In genomic region chr4:86555035-86555707, GRCm38 (mm10) we compare ENCODE assay signal across 9 mouse cellular contexts. TPM values are rescaled to one million over a fixed set of nuclear protein-coding genes. Genes with fewer than 3 reads are reported as not detected.
DNase-seq lines count a peak whose midpoint lies in the region; ATAC-seq and TF ChIP-seq lines count a peak whose summit lies in the region.
"Had no signal": no experiment of that assay in that cellular context is flagged by ENCODE, and none has a peak within 500 bp of the region (broad histone marks: within the 10 kb centered on the region; RNA-seq: fewer than 3 reads in every experiment).

No protein-coding gene starts in this region.

- H3K4me2 ChIP-seq in heart, embryonic 12.5 days: no peak overlapping the region
- no peak overlapping the region for H3K4me2 ChIP-seq in hindbrain, embryonic 14.5 days (replicated peaks)
- H3K4me2 ChIP-seq in midbrain, postnatal 0 days (ENCODE audit: low read depth, low read length, poor library complexity, severe bottlenecking): no peak overlapping the region
- H3K4me2 ChIP-seq: liver, embryonic 15.5 days had no signal

- no peak overlapping the region for H3K27ac ChIP-seq in heart, embryonic 12.5 days (ENCODE audit: poor library complexity, severe bottlenecking)
- no peak overlapping the region for H3K27ac ChIP-seq in hindbrain, embryonic 14.5 days
- H3K27ac ChIP-seq in midbrain, postnatal 0 days (ENCODE audit: low read depth, low read length): no peak overlapping the region
- H3K27ac ChIP-seq: liver, embryonic 15.5 days had no signal

- H3K27me3 ChIP-seq in heart, embryonic 12.5 days (replicated peaks): no peaks in the 10 kb centered on the region
- H3K27me3 ChIP-seq in hindbrain, embryonic 14.5 days (ENCODE audit: control insufficient read depth, insufficient read depth, low read length): no peaks in the 10 kb centered on the region
- no peaks in the 10 kb centered on the region for H3K27me3 ChIP-seq in midbrain, postnatal 0 days (ENCODE audit: insufficient read depth, low read length)
- H3K27me3 ChIP-seq: liver, embryonic 15.5 days had no signal

- 21% methylated on average over 6 of the region's 6 CpGs for WGBS in heart, embryonic 12.5 days
- WGBS in hindbrain, embryonic 14.5 days: 28% methylated on average over 6 of the region's 6 CpGs
- 25% methylated on average over 6 of the region's 6 CpGs for WGBS in midbrain, postnatal 0 days

- H3K4me1 ChIP-seq in heart, embryonic 12.5 days (replicated peaks): no peaks in the 10 kb centered on the region
- no peaks in the 10 kb centered on the region for H3K4me1 ChIP-seq in hindbrain, embryonic 14.5 days (replicated peaks; ENCODE audit: control insufficient read depth, insufficient read depth, low read length)
- H3K4me1 ChIP-seq in midbrain, postnatal 0 days (ENCODE audit: insufficient read depth, low read length): no peaks in the 10 kb centered on the region
- H3K4me1 ChIP-seq: liver, embryonic 15.5 days had no signal

- intact Hi-C loops in gastrocnemius, postnatal 14 days (cut with DNase I; ENCODE audit: low total_unique reads): loop anchor here (10.0 kb wide), 1 partner anchor 730 kb away; no protein-coding TSS in a partner anchor

- H3K36me3 ChIP-seq in heart, embryonic 12.5 days: no peaks in the 10 kb centered on the region
- no peaks in the 10 kb centered on the region for H3K36me3 ChIP-seq in hindbrain, embryonic 14.5 days (replicated peaks; ENCODE audit: control insufficient read depth, insufficient read depth)
- H3K36me3 ChIP-seq in midbrain, postnatal 0 days (ENCODE audit: insufficient read depth, low read length): no peaks in the 10 kb centered on the region
- H3K36me3 ChIP-seq: liver, embryonic 15.5 days had no signal

- DNase-seq in heart, adult 11 months: peak; percentile 81
- peak; percentile 70 for DNase-seq in 416B (ENCODE audit: low read depth)
- peak; percentile 54 for DNase-seq in R1 (ENCODE audit: low read depth, low spot score)
- peak; percentile 85 for DNase-seq in hindbrain, embryonic 14.5 days (ENCODE audit: low spot score)
- DNase-seq in midbrain, postnatal 0 days (ENCODE audit: low spot score): peak; percentile 89
- no peak for DNase-seq in gastrocnemius, postnatal 14 days
- DNase-seq in layer of hippocampus, postnatal 10 days (ENCODE audit: low spot score in 2 of 2): no peak

- no peak for ATAC-seq in heart, embryonic 12.5 days (ENCODE audit: insufficient number of reproducible peaks, low FRiP score)
- ATAC-seq in hindbrain, embryonic 14.5 days (ENCODE audit: low FRiP score): peak; percentile 46; the same call in 1 of the 2 replicates
- ATAC-seq in midbrain, postnatal 0 days (ENCODE audit: low FRiP score): peak; percentile 45; the same call in 1 of the 2 replicates

- TF ChIP-seq CTCF in midbrain, postnatal 0 days (IDR thresholded peaks at IDR 0.05): peak; percentile 82

- H3K9me3 ChIP-seq in heart, embryonic 12.5 days (replicated peaks): no peaks in the 10 kb centered on the region
- no peaks in the 10 kb centered on the region for H3K9me3 ChIP-seq in hindbrain, embryonic 14.5 days (ENCODE audit: control insufficient read depth, low read length)
- no peaks in the 10 kb centered on the region for H3K9me3 ChIP-seq in midbrain, postnatal 0 days (ENCODE audit: low read length)
- H3K9me3 ChIP-seq: liver, embryonic 15.5 days had no signal

- no peak overlapping the region for H3K9ac ChIP-seq in heart, embryonic 12.5 days
- H3K9ac ChIP-seq in hindbrain, embryonic 14.5 days: no peak overlapping the region
- H3K9ac ChIP-seq in midbrain, postnatal 0 days (replicated peaks; ENCODE audit: low read length, poor library complexity, severe bottlenecking): no peak overlapping the region
- H3K9ac ChIP-seq: liver, embryonic 15.5 days had no signal

- no peak overlapping the region for H3K4me3 ChIP-seq in heart, embryonic 12.5 days
- H3K4me3 ChIP-seq in hindbrain, embryonic 14.5 days (replicated peaks; ENCODE audit: low read length): no peak overlapping the region
- H3K4me3 ChIP-seq in midbrain, postnatal 0 days (ENCODE audit: low read depth, low read length): no peak overlapping the region
- H3K4me3 ChIP-seq: liver, embryonic 15.5 days had no signal

RNA-seq across cellular contexts. Expression of gene Saxo1, which starts 3.0 kb away (rescaled TPM):
- not detected in 2 replicates for polyA plus RNA-seq in heart, embryonic 12.5 days (2016; fragmentation: Nextera tagmentation; extraction: Ambion mirVana)
- polyA plus RNA-seq in hindbrain, embryonic 14.5 days (2014; fragmentation: Nextera tagmentation; extraction: Ambion mirVana): not detected in 2 replicates
- not detected in 2 replicates for total RNA-seq in midbrain, postnatal 0 days (2014; rRNA removed)
- polyA plus RNA-seq in midbrain, postnatal 0 days (2015; fragmentation: Nextera tagmentation; extraction: Ambion mirVana): not detected in 2 replicates
- under 1 TPM in 1 of 2 experiments, not detected in 1; 0.29 TPM for total RNA-seq in gastrocnemius, postnatal 14 days (2021)
- total RNA-seq in layer of hippocampus, postnatal 10 days (2021): not detected
- polyA plus RNA-seq: liver, embryonic 15.5 days had no signal

RNA-seq across cellular contexts. Expression of gene Rraga, which starts 20.3 kb away (rescaled TPM):
- 49.1 and 56.6 TPM in 2 replicates for polyA plus RNA-seq in heart, embryonic 12.5 days (2016; fragmentation: Nextera tagmentation; extraction: Ambion mirVana)
- 145 TPM in 2 replicates for polyA plus RNA-seq in hindbrain, embryonic 14.5 days (2014; fragmentation: Nextera tagmentation; extraction: Ambion mirVana)
- 34.7 and 48.1 TPM in 2 replicates for total RNA-seq in midbrain, postnatal 0 days (2014; rRNA removed)
- 157 and 161 TPM in 2 replicates for polyA plus RNA-seq in midbrain, postnatal 0 days (2015; fragmentation: Nextera tagmentation; extraction: Ambion mirVana)
- 10 to 100 TPM; 51.6 to 58.1 TPM for total RNA-seq in gastrocnemius, postnatal 14 days (2021)
- 100 to 1,000 TPM; 133 to 156 TPM for total RNA-seq in layer of hippocampus, postnatal 10 days (2021)

RNA-seq across cellular contexts. Expression of gene Haus6, which starts 56.7 kb away (rescaled TPM):
- 13.0 and 16.1 TPM in 2 replicates for polyA plus RNA-seq in heart, embryonic 12.5 days (2016; fragmentation: Nextera tagmentation; extraction: Ambion mirVana)
- 7.5 and 8.6 TPM in 2 replicates for polyA plus RNA-seq in hindbrain, embryonic 14.5 days (2014; fragmentation: Nextera tagmentation; extraction: Ambion mirVana)
- 3.7 and 15.0 TPM in 2 replicates for total RNA-seq in midbrain, postnatal 0 days (2014; rRNA removed)
- 3.2 and 4.2 TPM in 2 replicates for polyA plus RNA-seq in midbrain, postnatal 0 days (2015; fragmentation: Nextera tagmentation; extraction: Ambion mirVana)
- total RNA-seq in gastrocnemius, postnatal 14 days (2021): 1 to 10 TPM; 4.3 to 5.0 TPM
- 1 to 10 TPM; 7.3 to 8.5 TPM for total RNA-seq in layer of hippocampus, postnatal 10 days (2021)

Comparison
In these comparisons a context has a peak if more than half of its experiments do, and no peak if none do; other contexts are left out.
1. DNase-seq: peak in heart, adult 11 months (single experiment), 416B (single experiment), R1 (single experiment), hindbrain, embryonic 14.5 days (single experiment) and midbrain, postnatal 0 days (single experiment); none in gastrocnemius, postnatal 14 days (single experiment) and layer of hippocampus, postnatal 10 days (0 of 2).